Mouse (Mus musculus): ENCODE measurements at regions not wholly inside any gene's neighbourhood (a gene's known extent, or its start where the extent isn't known, plus 50 kb on each side); places are given as distances from the start of the nearest gene placed in this dataset.
"Not testable (repeated sequence)": the region's sequence is repeated elsewhere in the genome, so short reads cannot be mapped to it uniquely, and the experiment has no call there.

DNA sequence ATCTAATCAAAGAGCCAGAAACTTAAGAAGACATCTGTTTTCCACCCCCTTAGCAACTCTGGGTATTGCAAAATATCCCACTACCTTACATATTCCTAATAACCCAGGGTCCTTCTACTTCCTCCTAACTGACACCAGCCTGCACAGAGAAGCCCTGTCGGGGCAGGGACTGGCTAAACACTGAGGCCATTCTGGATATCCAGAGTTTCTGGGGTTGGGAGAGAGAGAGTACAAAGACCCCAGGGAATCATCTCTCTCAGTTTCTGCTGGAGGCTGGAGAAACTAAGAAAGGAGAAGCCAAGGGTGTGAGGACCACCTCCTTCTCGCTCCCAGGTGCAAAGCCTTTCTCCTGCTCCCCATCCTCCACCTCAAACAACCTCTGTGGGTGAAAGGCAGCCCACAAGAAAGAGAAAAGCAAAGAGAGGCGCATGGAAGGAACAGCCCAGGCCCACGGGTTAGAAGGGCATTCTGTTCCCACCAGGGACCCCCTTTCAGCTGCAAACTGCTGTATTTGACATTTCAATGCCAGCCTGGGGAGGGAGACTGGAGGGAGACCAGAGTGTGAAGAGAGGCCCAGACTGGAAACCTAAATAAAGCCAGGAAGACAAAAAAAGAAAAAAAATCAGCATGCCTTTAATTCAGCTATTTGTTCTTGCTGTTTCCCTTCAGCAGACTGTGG lies 152.9 kb upstream of the Rgma start:
- H3K4me2 ChIP-seq = no peak overlapping the region
- no peaks in the 10 kb centered on the region for H3K9me3 ChIP-seq
- ATAC-seq (ENCODE audit: insufficient number of reproducible peaks, insufficient read depth, low FRiP score, low TSS enrichment, low read depth) = no peak
- no peak overlapping the region for H3K9ac ChIP-seq
- no peaks in the 10 kb centered on the region; the same call in 1 of the 2 replicates for H3K27me3 ChIP-seq
- 24% methylated on average over 4 of the region's 4 CpGs for whole genome bisulfite sequencing
- no peak overlapping the region for H3K4me3 ChIP-seq
- H3K36me3 ChIP-seq = no peaks in the 10 kb centered on the region
- peak overlapping the region; percentile 22; the same call in 1 of the 2 replicates for H3K27ac ChIP-seq
- peaks cover 13% of the 10 kb centered on the region for H3K4me1 ChIP-seq

DNA sequence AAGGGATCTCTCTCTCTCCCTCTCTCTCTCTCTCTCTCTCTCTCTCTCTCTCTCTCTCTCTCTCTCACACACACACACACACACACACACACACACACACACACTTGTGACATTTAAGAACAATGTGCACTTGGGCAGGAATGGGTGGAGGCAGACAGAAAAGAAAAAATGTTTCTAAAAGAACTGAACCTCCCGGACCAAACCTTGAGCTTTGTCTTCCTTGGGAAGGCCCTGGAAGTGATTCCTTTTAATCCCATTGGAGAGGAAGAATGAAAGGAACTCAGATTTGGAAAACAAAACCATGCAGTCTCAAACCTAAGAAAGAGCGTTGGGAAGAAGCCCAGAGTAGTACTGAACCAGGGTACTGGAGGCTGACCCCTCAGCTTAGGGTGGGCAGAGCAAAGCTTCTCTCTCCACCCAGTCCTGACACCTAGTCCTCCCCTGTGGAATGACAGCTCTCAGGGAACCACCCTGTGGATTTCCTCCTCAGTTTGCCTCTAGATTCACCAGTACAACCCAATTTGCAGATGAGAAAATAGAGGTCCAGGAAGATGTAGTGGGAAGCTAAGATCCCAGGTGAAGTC lies 152.3 kb upstream of the Rgma start:
- Histone ChIP-seq H3K27ac (0 out of 2 replicates have a peak overlapping the region, but pooled peaks have one; percentile 11), H3K36me3 (no peaks in the 10 kb centered on the region), H3K4me2 (no peak overlapping the region), H3K4me1 (peaks cover 13% of the 10 kb centered on the region), H3K27me3 (no peaks in the 10 kb centered on the region; the same call in 1 of the 2 replicates), H3K9me3 (no peaks in the 10 kb centered on the region), H3K9ac (no peak overlapping the region), H3K4me3 (no peak overlapping the region)
- WGBS = 26% methylated on average over 2 of the region's 2 CpGs
- no peak for ATAC-seq (ENCODE audit: insufficient number of reproducible peaks, insufficient read depth, low FRiP score, low TSS enrichment, low read depth)

DNA sequence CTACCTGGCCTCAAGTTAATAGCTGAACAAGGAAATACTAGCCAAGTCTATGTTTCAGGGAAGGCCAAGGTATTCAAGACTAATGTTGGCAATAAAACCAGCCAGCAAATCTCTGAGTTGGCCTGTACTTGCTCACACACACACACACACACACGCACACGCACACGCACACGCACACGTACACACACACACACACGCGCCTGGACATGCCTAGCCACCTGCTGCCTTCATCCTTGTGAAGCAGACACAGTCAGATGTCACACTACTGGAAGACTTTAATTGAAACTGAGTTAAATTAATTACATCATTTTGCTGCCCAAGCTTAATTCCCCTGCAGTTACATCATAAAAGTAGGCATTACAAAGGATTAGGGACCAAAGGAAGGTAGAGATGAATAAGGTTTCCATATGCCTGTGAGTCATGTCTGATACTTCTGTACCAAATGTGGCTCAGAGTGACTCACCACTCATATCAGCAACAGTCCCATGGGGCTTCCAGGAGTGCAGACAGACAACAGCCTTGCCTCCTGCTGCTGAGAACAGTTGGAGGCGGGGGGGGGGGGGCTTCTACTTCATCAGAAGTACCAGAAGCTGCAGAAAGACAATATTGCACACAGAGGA lies 141.7 kb upstream of the Rgma start:
- Histone ChIP-seq H3K4me1 (peaks cover 5% of the 10 kb centered on the region; the same call in 1 of the 2 replicates), H3K4me2 (no peak overlapping the region), H3K27me3 (peaks cover 6% of the 10 kb centered on the region), H3K4me3 (no peak overlapping the region), H3K27ac (no peak overlapping the region), H3K9ac (no peak overlapping the region), H3K36me3 (no peaks in the 10 kb centered on the region), H3K9me3 (peaks cover 2% of the 10 kb centered on the region; the same call in 1 of the 2 replicates)
- ATAC-seq (ENCODE audit: insufficient number of reproducible peaks, insufficient read depth, low FRiP score, low TSS enrichment, low read depth) = no peak
- WGBS = 85% methylated on average over 8 of the region's 8 CpGs

DNA sequence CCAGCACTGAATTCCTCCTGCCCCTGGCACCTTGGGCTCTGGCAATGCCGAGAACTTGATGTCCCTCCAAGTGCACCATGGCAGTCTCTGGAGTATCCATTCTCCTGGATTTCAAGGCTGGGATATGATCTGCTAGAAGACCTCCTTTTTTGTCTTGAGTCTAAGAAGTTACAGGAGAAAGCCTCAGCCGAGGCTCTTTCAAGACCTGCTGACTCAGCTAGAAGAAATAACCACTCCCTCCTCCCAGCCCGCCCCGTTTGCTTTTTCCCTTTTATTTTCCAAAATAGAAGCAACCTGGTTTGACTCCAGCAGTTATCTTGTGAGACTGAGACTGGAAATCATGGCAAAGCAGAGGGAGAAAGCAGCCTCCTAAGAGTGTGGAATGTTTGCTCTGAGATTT lies 136.8 kb upstream of the Rgma start:
- no peak for ATAC-seq (ENCODE audit: insufficient number of reproducible peaks, insufficient read depth, low FRiP score, low TSS enrichment, low read depth)
- H3K9me3 ChIP-seq = no peaks in the 10 kb centered on the region
- peaks cover 5% of the 10 kb centered on the region; the same call in 1 of the 2 replicates for H3K4me1 ChIP-seq
- H3K27me3 ChIP-seq = peaks cover 6% of the 10 kb centered on the region; the same call in 1 of the 2 replicates
- WGBS = 33% methylated on average over 4 of the region's 4 CpGs
- no peak overlapping the region for H3K9ac ChIP-seq
- no peak overlapping the region for H3K4me2 ChIP-seq
- no peak overlapping the region for H3K27ac ChIP-seq
- no peaks in the 10 kb centered on the region for H3K36me3 ChIP-seq
- no peak overlapping the region for H3K4me3 ChIP-seq

DNA sequence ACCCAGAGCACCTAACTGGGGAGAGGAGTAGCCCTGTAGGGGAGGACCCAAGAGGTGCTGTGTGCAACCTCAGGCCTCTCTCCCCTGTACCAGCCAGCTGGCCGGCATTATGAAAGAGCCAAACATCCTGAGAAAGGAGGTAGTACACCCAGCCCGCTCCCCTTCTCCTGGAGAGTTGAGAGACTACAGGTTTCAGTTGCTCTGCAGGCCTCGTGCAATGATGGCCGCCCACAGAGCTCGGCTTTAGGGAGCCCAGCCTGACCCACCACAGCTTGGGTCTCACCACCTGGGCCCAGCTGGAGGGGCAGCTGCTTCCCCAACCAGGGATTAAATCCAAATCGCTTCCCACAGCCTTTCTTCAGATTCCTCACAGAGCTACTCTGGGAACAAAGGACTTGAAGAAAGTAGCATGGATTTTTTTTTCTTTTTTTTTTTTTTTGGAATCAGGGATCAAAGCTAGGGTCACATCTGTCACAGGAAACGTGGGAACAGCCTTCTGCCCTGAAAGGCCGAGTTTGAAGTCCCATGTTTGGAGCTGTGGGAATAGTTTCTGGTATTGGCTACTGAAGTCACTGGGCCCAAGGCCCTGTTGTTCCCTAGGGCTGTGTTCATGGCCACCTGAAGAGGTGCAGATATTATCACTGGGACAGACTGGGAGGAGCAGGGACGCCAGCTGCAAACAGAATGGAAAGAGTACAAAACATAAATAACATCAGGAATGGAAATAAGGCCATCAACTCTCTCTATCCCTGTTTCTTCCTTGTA lies 131.5 kb upstream of the Rgma start:
- H3K36me3 ChIP-seq = no peaks in the 10 kb centered on the region
- H3K4me1 ChIP-seq = no peaks in the 10 kb centered on the region
- no peak overlapping the region for H3K4me2 ChIP-seq
- no peak overlapping the region for H3K9ac ChIP-seq
- H3K9me3 ChIP-seq = no peaks in the 10 kb centered on the region
- H3K27me3 ChIP-seq = no peaks in the 10 kb centered on the region
- no peak overlapping the region for H3K4me3 ChIP-seq
- WGBS = 58% methylated on average over 9 of the region's 9 CpGs
- no peak for ATAC-seq (ENCODE audit: insufficient number of reproducible peaks, insufficient read depth, low FRiP score, low TSS enrichment, low read depth)
- no peak overlapping the region for H3K27ac ChIP-seq

DNA sequence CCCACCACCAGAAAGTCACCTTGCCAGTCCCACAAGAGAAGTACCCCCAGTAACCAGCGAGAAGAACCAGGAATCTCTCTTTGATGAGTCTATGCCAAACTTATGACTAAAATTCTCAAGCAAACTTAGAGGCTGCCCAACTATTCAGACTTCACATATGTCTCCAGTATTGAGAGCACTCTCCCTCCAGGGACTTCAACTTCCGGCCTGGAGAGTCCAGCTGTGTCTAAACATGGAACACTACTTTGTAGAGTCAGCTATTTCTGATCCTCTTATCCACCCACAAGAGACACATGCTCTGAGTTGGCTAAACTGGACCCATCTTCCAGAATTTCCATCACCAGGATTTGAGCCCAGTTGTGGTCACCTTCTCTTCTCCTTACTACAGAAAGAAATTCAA lies 129.9 kb upstream of the Rgma start:
- Histone ChIP-seq H3K36me3 (no peaks in the 10 kb centered on the region), H3K27ac (no peak overlapping the region), H3K27me3 (no peaks in the 10 kb centered on the region), H3K9me3 (no peaks in the 10 kb centered on the region), H3K4me3 (no peak overlapping the region), H3K4me2 (no peak overlapping the region), H3K4me1 (peaks cover 2% of the 10 kb centered on the region; the same call in 1 of the 2 replicates), H3K9ac (no peak overlapping the region)
- ATAC-seq (ENCODE audit: insufficient number of reproducible peaks, insufficient read depth, low FRiP score, low TSS enrichment, low read depth) = no peak
- WGBS = 76% methylated on average over 2 of the region's 2 CpGs

DNA sequence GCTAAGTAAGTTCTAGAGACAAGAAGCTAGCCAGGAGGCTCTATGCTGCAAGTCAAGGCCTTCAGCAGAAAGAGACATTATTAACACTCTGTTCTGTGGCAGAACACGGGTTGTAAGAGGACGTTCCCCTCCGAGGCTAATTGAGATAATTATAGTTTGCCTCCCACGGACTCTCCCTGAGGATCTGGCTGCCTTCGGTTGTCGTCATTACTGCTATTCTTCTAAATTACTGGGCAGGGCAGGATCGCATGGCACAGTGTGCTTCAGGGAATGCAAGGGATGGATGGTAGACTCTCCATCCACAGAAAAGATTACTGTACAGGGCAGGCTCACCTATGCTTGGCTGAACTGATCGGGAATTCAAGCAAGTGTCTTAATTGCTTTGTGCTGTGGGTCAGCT lies 124.7 kb upstream of the Rgma start:
- ATAC-seq (ENCODE audit: insufficient number of reproducible peaks, insufficient read depth, low FRiP score, low TSS enrichment, low read depth) = no peak
- 14% methylated on average over 8 of the region's 8 CpGs for WGBS

DNA sequence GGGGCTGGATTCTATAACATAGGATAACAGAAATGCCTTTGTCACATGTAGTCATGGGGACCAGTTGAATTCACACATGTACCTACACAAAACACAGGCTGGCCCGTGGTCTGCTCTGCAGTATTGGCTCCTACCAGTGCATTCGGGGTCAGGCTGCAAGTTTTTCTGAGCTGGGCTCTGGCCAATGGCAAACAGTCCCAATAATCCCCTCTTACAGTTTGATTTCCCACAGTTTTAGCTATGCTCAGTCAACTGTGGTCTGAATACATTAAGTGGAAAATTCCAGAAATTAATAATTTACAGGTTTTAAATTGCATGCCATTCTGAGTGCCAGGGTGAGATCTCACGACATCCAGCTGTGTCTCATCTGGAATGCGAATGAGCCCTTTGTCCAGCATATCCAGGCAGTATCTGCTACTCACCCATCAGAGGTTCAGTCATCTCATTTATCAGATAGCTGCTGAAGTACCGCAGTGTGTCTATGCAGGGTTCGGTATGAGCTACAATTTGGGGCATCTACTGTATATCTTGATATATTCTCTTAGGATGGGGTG lies 124.0 kb upstream of the Rgma start:
- Histone ChIP-seq H3K9ac (no peak overlapping the region), H3K27ac (no peak overlapping the region), H3K9me3 (no peaks in the 10 kb centered on the region), H3K4me1 (peaks cover 11% of the 10 kb centered on the region; the same call in 1 of the 2 replicates), H3K36me3 (no peaks in the 10 kb centered on the region), H3K4me2 (no peak overlapping the region), H3K27me3 (no peaks in the 10 kb centered on the region), H3K4me3 (no peak overlapping the region)
- 71% methylated on average over 6 of the region's 6 CpGs for WGBS
- ATAC-seq (ENCODE audit: insufficient number of reproducible peaks, insufficient read depth, low FRiP score, low TSS enrichment, low read depth) = no peak

More for the DNA sequence above, 124.7 kb upstream of the Rgma start:
- Histone ChIP-seq H3K4me1 (peaks cover 11% of the 10 kb centered on the region; the same call in 1 of the 2 replicates), H3K27me3 (no peaks in the 10 kb centered on the region), H3K9ac (no peak overlapping the region), H3K27ac (no peak overlapping the region), H3K36me3 (no peaks in the 10 kb centered on the region), H3K4me3 (no peak overlapping the region), H3K9me3 (no peaks in the 10 kb centered on the region), H3K4me2 (no peak overlapping the region)

DNA sequence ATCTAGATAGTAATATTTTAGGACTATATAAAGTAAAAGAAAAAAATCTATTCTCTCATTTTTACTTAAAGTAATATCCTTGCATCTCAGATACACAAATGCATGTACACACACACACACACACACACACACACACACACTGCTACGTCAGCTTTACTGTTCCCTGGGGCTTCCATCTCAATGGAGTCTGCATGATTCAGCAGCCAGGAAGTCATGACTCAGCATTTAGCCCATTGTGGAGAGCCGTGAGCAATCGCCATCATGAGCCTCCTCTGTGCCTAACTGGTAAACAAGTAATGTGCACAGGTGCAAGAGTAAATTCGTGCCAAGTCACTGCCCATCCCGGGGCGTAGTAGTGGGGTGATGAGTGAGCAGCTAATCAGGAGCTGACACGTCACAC lies 120.3 kb upstream of the Rgma start:
- not testable (repeated sequence) for H3K9me3 ChIP-seq; H3K27me3 ChIP-seq; H3K36me3 ChIP-seq; H3K4me2 ChIP-seq; H3K4me3 ChIP-seq; H3K27ac ChIP-seq; ATAC-seq (ENCODE audit: insufficient number of reproducible peaks, insufficient read depth, low FRiP score, low TSS enrichment, low read depth); H3K9ac ChIP-seq
- H3K4me1 ChIP-seq = peaks cover 11% of the 10 kb centered on the region; the same call in 1 of the 2 replicates
- WGBS = 83% methylated on average over 7 of the region's 7 CpGs

DNA sequence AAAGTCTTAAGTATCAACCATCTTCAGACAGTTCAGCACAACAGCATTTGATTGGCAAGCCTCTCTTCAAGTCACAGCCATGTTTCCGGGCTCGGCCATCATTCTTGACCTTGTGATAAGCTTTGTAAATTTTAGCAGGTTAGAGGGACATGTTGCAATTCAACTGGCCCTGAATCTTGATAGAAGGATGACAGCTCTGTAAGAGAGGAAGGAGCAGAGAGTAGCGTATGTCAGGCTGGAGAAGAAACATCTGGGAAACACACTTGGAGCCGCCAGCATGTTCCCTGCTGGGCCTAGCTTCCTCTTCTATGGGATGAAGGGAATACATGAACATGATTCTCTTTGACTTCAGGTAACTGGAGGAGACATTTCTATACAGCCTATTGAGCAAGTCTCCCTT lies 115.2 kb upstream of the Rgma start:
- no peak overlapping the region for H3K9ac ChIP-seq
- H3K4me3 ChIP-seq = no peak overlapping the region
- peaks cover 7% of the 10 kb centered on the region; the same call in 1 of the 2 replicates for H3K4me1 ChIP-seq
- no peaks in the 10 kb centered on the region for H3K27me3 ChIP-seq
- 66% methylated on average over 4 of the region's 4 CpGs for WGBS
- H3K27ac ChIP-seq = no peak overlapping the region
- no peak for ATAC-seq (ENCODE audit: insufficient number of reproducible peaks, insufficient read depth, low FRiP score, low TSS enrichment, low read depth)
- H3K9me3 ChIP-seq = no peaks in the 10 kb centered on the region
- no peaks in the 10 kb centered on the region for H3K36me3 ChIP-seq
- no peak overlapping the region for H3K4me2 ChIP-seq

DNA sequence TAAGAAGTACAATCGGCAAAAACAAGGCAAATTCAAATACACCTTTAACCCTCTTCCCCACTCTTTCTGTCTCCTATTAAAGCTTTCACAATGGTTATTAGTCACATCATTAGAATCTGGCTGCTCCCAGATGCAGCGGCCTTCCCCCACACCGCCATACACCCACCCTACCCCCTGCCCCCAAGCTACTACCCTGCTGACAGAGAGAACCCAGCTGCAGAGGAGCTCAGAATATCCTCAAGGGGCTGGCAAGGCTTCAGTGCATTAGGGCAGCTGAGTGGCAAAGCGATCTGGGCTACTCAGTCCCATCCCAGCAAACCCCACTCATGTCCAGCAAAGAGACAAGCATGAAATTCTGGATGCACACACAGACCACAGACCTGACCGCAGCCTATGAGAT lies 113.6 kb upstream of the Rgma start:
- H3K27ac ChIP-seq = no peak overlapping the region
- H3K27me3 ChIP-seq = no peaks in the 10 kb centered on the region
- H3K36me3 ChIP-seq = no peaks in the 10 kb centered on the region
- no peak overlapping the region for H3K4me3 ChIP-seq
- H3K4me2 ChIP-seq = no peak overlapping the region
- H3K4me1 ChIP-seq = peaks cover 7% of the 10 kb centered on the region; the same call in 1 of the 2 replicates
- 53% methylated on average over 5 of the region's 5 CpGs for whole genome bisulfite sequencing
- H3K9me3 ChIP-seq = no peaks in the 10 kb centered on the region
- H3K9ac ChIP-seq = no peak overlapping the region
- ATAC-seq (ENCODE audit: insufficient number of reproducible peaks, insufficient read depth, low FRiP score, low TSS enrichment, low read depth) = no peak

All from embryonic facial prominence, embryonic 13.5 days (tissue).